Mouse (Mus musculus) stomach, embryonic 14.5 days (tissue): ENCODE results near the gene Vps13a. TPM values are rescaled to one million over a fixed set of nuclear protein-coding genes. Genes with fewer than 3 reads are reported as not detected.

Experiments
- ATAC-seq: fragments of 200-750 bp; cut with Nextera tagmentation; 2 replicates; pipeline ENCODE4 v1.8.0; 2017; ENCODE audit warnings: low read depth, moderate TSS enrichment; ENCODE audit not compliant: insufficient number of reproducible peaks, insufficient read depth, low FRiP score
- H3K27ac ChIP-seq: fragments of 300-500 bp; sonication (generic); 2 replicates; pipeline ENCODE4 v1.5.1; 2014; ENCODE audit warnings: mild to moderate bottlenecking, low read length, moderate library complexity, mixed read lengths
- H3K27me3 ChIP-seq: fragments of 300-500 bp; sonication (generic); 2 replicates; pipeline ENCODE4 v1.6.1; 2014; ENCODE audit warnings: low read length, control low read depth, mixed read lengths; ENCODE audit not compliant: control insufficient read depth, insufficient read depth
- H3K36me3 ChIP-seq: fragments of 300-500 bp; sonication (generic); 2 replicates; pipeline ENCODE4 v1.6.1; 2014; ENCODE audit warnings: mild to moderate bottlenecking, control low read depth, low read length, moderate library complexity, mixed read lengths; ENCODE audit not compliant: control insufficient read depth, insufficient read depth
- H3K4me1 ChIP-seq: fragments of 300-500 bp; sonication (generic); 2 replicates; pipeline ENCODE4 v1.6.1; 2014; ENCODE audit warnings: low read length, control low read depth, mixed read lengths; ENCODE audit not compliant: control insufficient read depth, insufficient read depth
- H3K4me2 ChIP-seq: fragments of 300-500 bp; sonication (generic); replicated peaks from 2 replicates; pipeline ENCODE4 v1.6.1; 2014; ENCODE audit warnings: low read depth, low read length, control low read depth
- H3K4me3 ChIP-seq: fragments of 300-500 bp; sonication (generic); 2 replicates; pipeline ENCODE4 v1.5.1; 2014; ENCODE audit warnings: low read depth, low read length, control low read depth
- H3K9ac ChIP-seq: fragments of 300-500 bp; sonication (generic); replicated peaks from 2 replicates; pipeline ENCODE4 v1.6.1; 2014; ENCODE audit warnings: low read depth, mild to moderate bottlenecking, control low read depth, low read length, moderate library complexity, mixed read lengths
- H3K9me3 ChIP-seq: fragments of 300-500 bp; sonication (generic); 2 replicates; pipeline ENCODE4 v1.6.1; 2016; ENCODE audit warnings: low read depth, low read length, control low read depth; ENCODE audit not compliant: control insufficient read depth
- WGBS: fragments of 180-500 bp; shearing (Covaris S2); extraction: QIAGEN DNeasy Blood & Tissue Kit; methylation state at CpG from one replicate; pipeline ENCODE4 v1.1.7; 2014; 5-methylcytosine and 5-hydroxymethylcytosine counted together
- polyA plus RNA-seq: library from polyadenylated mRNA; unstranded; fragments of >200 nt; fragmentation: Nextera tagmentation; extraction: Ambion mirVana; gene quantifications from 2 replicates; pipeline ENCODE4 v1.2.1, GENCODE M21; 2014

Vps13a gene
- polyA plus RNA-seq, 1 experiment from 2014 or later, result 20.8 TPM

DNA sequence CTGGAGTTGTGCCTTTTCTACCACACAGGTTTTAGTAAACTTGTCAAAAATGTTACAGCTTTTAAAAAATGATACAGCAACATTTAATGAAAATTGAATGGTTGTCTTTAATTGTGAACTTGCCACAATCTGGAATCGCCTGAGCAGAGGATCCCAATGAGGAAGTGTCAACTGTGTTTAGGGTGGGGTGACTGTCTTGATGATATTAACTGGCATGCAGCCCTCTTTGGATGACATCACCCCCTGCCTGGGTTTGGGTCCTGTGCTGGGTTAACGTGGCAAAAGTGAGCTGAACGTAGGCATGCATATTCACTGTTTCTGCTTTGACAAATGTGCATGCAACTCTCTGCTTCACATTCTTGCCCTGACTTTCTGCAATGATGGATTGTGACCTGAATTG, 27.6 kb downstream of the Vps13a start:
- H3K4me1 ChIP-seq, result no peaks in the 10 kb centered on the region
- 66% methylated on average over 3 of the region's 3 CpGs for WGBS
- no peak overlapping the region for H3K27ac ChIP-seq
- ATAC-seq, result no peak
- H3K36me3 ChIP-seq, result no peaks in the 10 kb centered on the region
- no peaks in the 10 kb centered on the region for H3K9me3 ChIP-seq
- no peak overlapping the region for H3K4me3 ChIP-seq
- no peak overlapping the region for H3K4me2 ChIP-seq
- H3K9ac ChIP-seq, result no peak overlapping the region
- no peaks in the 10 kb centered on the region for H3K27me3 ChIP-seq

DNA sequence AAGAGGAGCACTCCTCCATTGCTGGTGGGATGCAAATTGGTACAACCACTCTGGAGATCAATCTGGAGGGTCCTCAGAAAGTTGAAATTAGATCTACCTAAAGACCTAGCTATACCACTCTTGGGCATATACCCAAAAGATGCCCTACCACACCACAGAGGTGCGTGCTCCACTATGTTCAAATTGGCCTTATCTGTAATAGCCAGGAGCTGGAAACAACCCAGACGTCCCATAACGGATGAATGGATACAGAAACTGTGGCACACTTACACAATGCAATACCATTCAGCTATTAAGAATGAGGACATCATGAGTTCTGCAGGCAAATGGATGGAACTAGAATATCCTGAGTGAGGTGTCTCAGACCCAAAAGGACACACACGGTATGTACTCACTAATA, 43.9 kb downstream of the Vps13a start:
- no peak overlapping the region for H3K9ac ChIP-seq
- no peaks in the 10 kb centered on the region; the same call in 1 of the 2 replicates for H3K36me3 ChIP-seq
- no peaks in the 10 kb centered on the region for H3K27me3 ChIP-seq
- no peak for ATAC-seq
- no peak overlapping the region for H3K27ac ChIP-seq
- no peak overlapping the region for H3K4me2 ChIP-seq
- H3K4me3 ChIP-seq, result no peak overlapping the region
- no peaks in the 10 kb centered on the region for H3K4me1 ChIP-seq
- 87% methylated on average over 4 of the region's 4 CpGs for WGBS
- no peaks in the 10 kb centered on the region for H3K9me3 ChIP-seq

DNA sequence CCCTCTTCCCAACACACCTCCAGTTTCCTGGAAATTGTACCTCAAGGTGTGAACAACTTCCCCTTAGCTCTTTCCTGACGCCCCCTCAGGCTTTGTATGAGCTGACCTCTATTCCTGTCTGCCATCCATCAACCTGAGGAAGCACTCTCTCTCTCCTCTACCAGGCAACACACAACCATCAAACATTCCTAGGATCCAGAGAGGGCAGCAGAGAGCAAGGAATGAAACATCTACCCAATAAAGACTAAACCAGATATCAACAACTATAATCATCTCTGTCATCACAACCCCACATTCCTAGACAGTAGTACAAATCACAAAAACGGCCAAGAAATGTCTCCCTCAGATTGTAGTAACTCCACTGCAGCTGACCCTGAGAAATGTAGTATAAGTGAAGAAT, 52.0 kb downstream of the Vps13a start:
- no peaks in the 10 kb centered on the region for H3K27me3 ChIP-seq
- WGBS, result 31% methylated on average over 2 of the region's 2 CpGs

DNA sequence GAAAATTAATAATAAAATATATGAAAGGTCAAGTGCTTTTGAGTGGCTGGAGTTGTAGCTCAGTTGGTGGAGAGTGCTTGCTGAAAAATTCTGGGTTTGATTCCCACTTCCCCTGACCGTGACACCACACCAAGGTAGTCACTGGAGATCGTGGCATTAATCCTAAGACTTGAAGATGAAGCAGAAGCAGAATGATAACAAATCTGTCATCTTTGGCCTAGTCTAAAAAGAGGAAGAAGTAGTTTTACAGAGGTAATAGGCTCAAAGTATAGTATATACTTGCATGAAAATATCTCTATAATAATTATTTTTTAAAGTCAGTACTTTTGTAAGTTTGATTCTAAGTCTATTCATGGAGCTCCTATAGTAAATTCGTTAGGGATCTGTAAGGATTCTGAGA, 65.5 kb downstream of the Vps13a start:
- Histone ChIP-seq H3K9me3 (no peaks in the 10 kb centered on the region), H3K4me2 (no peak overlapping the region), H3K9ac (no peak overlapping the region), H3K4me1 (no peaks in the 10 kb centered on the region), H3K27ac (no peak overlapping the region), H3K27me3 (no peaks in the 10 kb centered on the region), H3K4me3 (no peak overlapping the region), H3K36me3 (no peaks in the 10 kb centered on the region)
- 92% methylated on average over 3 of the region's 3 CpGs for WGBS
- no peak for ATAC-seq

More for the DNA sequence above, 52.0 kb downstream of the Vps13a start:
- H3K27ac ChIP-seq, result no peak overlapping the region
- H3K9ac ChIP-seq, result no peak overlapping the region
- H3K9me3 ChIP-seq, result no peaks in the 10 kb centered on the region
- no peaks in the 10 kb centered on the region for H3K36me3 ChIP-seq
- no peak overlapping the region for H3K4me3 ChIP-seq
- no peak for ATAC-seq
- no peak overlapping the region for H3K4me2 ChIP-seq
- no peaks in the 10 kb centered on the region for H3K4me1 ChIP-seq

DNA sequence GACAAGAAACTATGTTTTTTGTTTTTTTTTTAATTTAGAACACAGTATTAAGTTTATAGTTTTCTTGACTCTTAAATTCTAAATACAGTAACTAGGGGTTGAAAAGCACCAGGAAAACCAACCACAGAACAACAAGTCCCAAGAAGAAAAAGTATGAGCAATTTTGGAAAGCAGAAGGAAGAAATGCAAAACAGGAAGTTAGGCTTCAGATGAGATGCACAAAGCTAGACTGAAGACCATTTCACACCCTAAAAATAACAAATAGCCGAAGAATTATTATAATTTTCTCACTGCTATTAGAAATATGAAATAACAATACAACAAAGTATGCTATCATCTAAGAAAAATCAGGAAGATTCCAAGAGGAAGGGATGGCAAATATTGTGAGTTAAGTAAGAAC, 78.9 kb downstream of the Vps13a start:
- H3K4me3 ChIP-seq, result no peak overlapping the region
- 91% methylated on average over 1 of the region's 1 CpGs for WGBS
- H3K9ac ChIP-seq, result no peak overlapping the region
- H3K27ac ChIP-seq, result no peak overlapping the region
- no peaks in the 10 kb centered on the region for H3K27me3 ChIP-seq
- no peaks in the 10 kb centered on the region for H3K9me3 ChIP-seq
- no peaks in the 10 kb centered on the region for H3K36me3 ChIP-seq
- ATAC-seq, result no peak
- no peaks in the 10 kb centered on the region for H3K4me1 ChIP-seq
- no peak overlapping the region for H3K4me2 ChIP-seq

DNA sequence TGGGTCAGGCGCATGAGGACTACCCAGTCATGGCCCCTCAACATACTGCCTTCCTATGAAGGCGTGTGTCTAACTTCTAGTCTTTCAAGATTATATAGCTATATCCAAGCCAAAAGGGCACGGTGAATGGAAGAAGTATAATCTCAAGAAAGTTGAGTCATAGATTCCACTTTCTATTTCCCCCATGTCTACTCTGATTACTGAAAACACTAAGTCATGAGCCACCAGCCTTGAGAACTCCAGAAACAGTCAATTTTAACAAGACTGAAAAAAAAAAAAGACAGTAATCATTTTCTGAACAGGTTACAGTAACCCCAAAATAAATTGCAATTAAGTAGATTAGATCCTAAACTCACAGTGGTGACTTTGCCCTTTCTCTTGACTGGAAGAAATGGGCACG, 95.8 kb downstream of the Vps13a start:
- Histone ChIP-seq H3K4me2 (no peak overlapping the region), H3K9me3 (no peaks in the 10 kb centered on the region), H3K9ac (no peak overlapping the region), H3K27ac (no peak overlapping the region), H3K4me1 (no peaks in the 10 kb centered on the region), H3K36me3 (no peaks in the 10 kb centered on the region), H3K4me3 (no peak overlapping the region), H3K27me3 (no peaks in the 10 kb centered on the region)
- ATAC-seq, result no peak
- 81% methylated on average over 4 of the region's 4 CpGs for WGBS

DNA sequence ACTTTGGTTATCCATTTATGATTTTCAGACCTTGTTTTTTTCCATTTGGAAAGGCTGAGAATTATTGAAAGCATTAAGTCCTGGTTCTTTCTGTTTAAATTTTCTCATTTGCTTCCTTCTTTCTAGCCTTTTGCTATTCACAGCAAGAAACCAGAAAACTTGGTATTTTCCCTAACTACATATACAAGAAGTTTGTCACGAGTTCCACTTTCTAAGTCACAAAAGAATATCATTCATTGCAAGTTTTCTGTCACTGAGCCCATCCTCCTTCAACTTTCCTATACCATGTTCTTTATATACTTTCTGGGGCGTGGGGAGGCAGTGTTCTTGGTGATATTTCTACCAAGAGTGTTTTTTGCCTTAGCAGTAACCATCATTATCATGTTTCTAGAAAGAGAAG, 96.5 kb downstream of the Vps13a start:
- no peak for ATAC-seq

DNA sequence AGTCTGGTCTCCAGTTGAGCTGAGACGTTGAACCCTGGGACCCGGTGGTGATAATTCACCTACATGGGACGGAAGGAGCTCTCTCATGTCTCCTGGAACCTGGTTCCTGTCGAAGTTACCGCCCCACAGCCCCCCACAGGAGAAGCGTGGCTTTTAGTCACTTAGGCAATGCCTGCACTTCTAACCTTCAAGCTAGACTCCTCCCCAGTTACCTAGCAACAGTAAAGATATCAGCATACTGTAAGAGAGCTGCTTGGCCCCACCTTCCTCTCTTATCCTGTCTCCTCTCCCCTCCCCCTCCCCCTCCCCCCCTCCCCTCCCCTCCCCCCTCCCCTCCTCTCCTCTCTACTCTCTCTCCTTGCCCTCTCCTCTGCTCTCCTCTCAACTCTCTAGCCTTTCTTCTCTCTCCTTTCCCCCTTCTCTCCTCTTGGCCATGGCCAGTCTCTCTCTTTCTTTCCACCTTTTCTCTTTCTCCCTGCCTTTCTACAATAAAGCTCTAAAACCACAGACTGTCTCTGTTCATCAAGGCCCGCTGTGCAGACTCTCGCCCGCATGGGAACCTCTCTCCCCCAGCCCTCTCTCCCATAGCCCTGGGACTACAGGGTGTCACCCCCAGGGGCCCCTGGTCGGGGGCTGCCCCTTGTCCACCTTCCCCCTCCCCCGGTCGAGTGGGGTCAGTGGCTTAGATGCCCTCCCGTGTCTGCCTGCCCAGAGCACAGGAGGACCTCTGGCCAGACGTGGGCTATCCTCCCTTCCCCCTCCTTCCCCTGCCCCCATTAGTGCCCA, 154.9 kb downstream of the Vps13a start:
- Histone ChIP-seq H3K9me3 (no peaks in the 10 kb centered on the region), H3K4me3 (no peak overlapping the region), H3K36me3 (no peaks in the 10 kb centered on the region), H3K4me1 (no peaks in the 10 kb centered on the region), H3K27ac (no peak overlapping the region), H3K4me2 (no peak overlapping the region), H3K9ac (no peak overlapping the region), H3K27me3 (no peaks in the 10 kb centered on the region)
- peak; percentile 79 for ATAC-seq
- 19% methylated on average over 14 of the region's 14 CpGs for WGBS

More for the DNA sequence above, 96.5 kb downstream of the Vps13a start:
- no peaks in the 10 kb centered on the region for H3K4me1 ChIP-seq
- H3K9me3 ChIP-seq, result no peaks in the 10 kb centered on the region
- H3K27ac ChIP-seq, result no peak overlapping the region
- H3K9ac ChIP-seq, result no peak overlapping the region
- H3K27me3 ChIP-seq, result no peaks in the 10 kb centered on the region
- 82% methylated on average over 2 of the region's 2 CpGs for WGBS
- no peaks in the 10 kb centered on the region for H3K36me3 ChIP-seq
- H3K4me2 ChIP-seq, result no peak overlapping the region
- no peak overlapping the region for H3K4me3 ChIP-seq

DNA sequence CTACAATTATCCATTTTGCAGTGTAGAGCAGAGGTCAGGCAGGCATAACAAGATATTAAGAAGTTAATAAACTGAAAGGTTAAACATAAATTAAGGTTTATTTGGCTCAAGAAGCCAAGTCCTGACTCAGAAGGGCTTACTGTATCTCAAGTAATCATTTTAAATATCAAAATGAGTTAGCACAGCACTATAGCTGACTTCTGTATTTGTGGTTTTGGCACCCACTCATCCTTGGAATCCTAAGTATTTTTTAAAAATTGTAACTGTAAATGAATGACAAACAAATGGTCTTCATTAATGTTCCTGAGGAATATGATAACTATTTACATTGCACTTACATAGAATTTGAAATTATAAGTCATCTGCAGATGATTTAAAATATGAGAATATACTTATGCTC, 155.7 kb downstream of the Vps13a start:
- H3K4me1 ChIP-seq, result no peaks in the 10 kb centered on the region
- no peak overlapping the region for H3K4me3 ChIP-seq
- H3K9me3 ChIP-seq, result no peaks in the 10 kb centered on the region
- no peaks in the 10 kb centered on the region for H3K27me3 ChIP-seq
- no peak for ATAC-seq
- no peak overlapping the region for H3K9ac ChIP-seq
- no peak overlapping the region for H3K27ac ChIP-seq
- no peaks in the 10 kb centered on the region for H3K36me3 ChIP-seq
- H3K4me2 ChIP-seq, result no peak overlapping the region
